Mouse (Mus musculus) left cerebral cortex, adult 18-20 months (tissue): ENCODE measurements at regions not wholly inside any gene's neighbourhood (a gene's known extent, or its start where the extent isn't known, plus 50 kb on each side); places are given as distances from the start of the nearest gene placed in this dataset.

Experiments
- DNase-seq, 2 experiments: peaks; one replicate each; pipeline ENCODE4 v3.0.0; 2021 to 2022; ENCODE audit warnings: low spot score in 2 of 2, mixed read lengths in 1 of 2

DNA sequence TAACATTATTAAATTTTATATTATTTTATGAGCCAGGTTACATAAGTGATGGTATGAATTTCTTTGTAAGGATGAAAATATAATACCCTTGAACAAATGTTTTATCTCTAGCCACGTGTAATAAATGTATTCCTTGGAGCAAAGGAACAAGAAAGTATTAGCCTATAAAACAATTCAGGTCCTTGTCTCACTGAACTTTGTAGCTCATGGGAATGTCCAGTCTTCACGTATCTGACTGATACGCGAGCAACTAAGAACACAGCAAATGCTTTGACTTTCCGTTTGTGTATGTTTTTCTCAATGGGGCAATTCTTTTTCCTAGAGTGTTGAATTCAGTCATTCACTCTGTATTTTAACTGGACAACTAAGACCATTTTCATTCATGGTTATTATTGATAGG, 216.9 kb upstream of the Mettl25 start:
- DNase-seq: no peak

DNA sequence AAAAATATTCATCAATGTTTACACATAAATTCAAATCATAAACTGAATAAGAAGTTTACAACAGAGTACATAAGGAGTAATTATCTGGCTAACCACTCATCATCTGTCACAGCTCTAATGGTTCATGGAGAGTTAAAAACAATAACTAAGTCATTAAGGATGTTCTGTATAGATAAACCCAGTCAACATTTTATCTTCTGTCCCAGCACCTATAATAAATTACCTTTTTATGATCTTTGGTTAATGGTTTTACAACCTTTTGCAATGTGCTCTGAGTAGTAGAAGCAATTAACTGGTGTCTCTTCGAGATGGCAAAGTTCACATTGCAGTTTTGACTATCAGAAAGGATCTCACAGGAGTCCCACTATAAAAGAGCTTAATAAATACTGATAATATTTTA, 197.3 kb upstream of the Mettl25 start:
- DNase-seq: no peak

DNA sequence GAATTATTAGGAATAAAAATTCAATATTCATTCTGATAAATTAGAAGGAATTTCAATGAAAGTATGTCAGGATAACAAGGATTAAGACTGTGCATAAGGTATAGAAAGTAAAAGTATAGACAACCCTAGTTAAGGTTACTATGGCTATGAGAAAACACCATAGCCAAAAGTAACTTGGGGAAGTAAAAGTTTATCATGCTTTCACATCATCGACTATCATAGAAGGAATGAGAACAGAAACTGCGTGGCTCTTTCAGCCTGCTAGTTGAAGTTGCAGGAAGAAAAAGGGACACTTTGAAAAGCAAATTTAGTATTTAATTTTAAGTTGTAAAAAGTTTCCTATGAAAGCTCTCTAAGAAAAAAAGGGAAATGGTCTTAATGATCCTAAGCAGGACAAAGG, 196.9 kb upstream of the Mettl25 start:
- DNase-seq: no peak

DNA sequence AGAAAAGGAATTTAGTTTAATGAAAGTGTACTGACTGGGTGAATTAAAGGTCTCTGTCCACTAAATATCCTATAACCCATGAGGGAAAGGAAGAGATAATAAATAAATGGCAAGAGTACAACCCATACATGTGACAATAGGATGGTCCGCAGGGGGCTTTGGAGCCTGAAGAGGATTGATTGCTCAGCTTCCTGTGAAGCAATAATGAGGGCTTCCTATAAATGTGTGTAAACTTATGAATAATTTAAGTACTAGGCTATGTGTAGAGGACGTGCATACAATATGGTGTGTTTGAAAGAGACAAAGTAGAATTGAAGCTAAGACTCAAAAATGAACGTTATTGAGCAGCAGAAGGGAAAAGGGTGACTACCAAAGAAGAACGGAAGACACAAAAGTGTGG, 192.2 kb upstream of the Mettl25 start:
- no peak for DNase-seq

DNA sequence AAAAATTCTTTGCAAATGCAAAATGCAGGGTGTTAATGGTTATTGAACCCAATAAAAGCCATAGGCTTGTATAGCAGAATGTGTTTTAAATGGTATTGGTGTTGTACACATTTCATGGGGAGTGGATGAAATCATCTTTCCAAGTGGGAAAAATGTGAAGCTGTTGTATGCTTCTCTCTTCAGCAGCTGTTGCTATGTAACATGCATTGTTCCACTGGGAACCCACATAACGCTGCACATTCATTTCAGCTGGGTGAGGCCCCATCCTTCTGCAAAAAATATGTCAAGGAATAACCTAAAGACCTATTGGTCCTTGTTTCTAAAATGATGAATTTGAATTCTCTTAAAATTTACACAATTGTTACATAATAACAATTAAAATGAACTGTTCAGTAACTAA, 183.5 kb upstream of the Mettl25 start:
- DNase-seq: no peak

DNA sequence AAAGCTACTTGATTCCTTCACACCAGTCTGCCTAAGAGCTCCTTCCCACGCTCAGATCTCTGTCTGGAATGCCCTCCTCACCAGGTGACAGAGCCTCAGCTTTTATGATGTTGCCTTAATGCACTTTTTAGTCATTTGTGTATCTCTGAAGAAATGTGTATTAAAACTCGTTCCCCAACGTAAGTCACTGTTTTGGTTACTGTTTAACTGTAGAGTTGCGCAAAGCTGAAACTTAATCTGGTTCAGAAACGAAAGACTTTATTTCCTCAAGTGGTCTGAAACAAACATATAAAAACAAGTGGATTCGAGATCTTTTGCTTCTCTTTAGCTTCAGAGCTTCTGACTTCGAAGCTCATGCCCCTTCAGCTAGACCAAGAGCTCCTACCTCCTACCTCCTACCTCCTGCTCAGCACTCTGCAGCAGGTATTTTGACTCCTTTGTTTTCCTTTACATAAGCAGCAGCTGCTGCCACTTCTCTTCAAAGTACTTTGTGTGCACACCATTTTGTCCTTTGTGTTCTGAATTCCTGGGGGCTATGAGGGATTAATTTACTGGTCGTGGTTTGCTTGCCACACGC, 182.5 kb upstream of the Mettl25 start:
- no peak for DNase-seq

DNA sequence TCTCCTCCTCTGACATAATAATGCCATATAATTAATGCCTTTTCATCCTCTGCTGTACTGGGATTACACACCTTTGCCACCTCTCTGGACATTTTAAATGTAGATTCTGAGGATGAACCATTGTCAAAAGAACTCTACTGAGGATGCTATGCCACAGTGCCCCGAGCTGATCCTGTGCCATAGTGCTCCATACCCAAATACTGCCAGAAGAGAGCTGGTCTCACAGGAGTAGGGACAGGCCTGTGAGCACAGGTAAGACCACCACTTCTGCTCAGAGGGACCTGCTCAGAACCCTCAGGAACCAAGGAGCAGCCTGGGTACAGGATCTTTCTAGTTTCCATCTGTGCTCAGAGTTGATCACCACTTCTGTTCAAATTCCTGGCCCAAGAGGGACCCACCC, 174.8 kb upstream of the Mettl25 start:
- DNase-seq: no peak

DNA sequence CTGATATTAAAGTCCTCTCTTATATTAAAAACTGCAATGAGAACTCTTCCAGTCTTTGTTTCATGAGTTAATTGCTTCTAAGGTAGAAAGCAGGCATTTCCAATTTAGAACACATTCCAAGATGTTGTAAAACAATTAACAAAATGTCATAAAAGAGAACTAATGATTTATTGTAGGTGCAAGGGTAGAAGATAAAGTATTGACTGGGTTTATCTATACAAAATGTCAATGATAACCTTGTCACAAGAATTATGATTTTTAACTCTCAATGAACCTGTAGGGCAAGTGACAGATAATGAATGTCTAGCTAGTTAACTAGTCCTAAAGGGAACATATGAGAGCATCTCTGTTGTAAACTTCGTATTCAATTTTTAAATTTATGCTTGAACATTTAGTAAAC, 174.3 kb upstream of the Mettl25 start:
- no peak for DNase-seq

DNA sequence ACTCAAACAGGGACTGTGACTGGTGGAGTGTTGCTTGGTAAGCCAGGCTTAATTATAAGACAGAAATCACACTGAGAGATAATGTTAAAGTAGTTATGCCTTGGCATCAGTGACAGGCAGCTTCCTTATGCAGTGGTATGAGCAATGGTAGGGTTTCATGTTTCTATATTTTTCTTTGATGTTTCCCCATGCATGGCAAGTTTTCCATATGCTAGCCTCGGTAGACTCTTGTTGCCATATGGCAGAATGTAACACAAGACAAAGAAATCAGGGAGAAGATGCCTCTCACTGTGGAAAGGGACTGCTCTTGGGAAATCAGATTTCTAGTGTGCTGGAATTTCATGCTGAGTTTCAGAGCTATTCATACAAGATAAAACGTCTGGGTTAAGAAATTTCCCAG, 169.0 kb upstream of the Mettl25 start:
- DNase-seq: peak in 1 of 2 experiments; percentile 5

DNA sequence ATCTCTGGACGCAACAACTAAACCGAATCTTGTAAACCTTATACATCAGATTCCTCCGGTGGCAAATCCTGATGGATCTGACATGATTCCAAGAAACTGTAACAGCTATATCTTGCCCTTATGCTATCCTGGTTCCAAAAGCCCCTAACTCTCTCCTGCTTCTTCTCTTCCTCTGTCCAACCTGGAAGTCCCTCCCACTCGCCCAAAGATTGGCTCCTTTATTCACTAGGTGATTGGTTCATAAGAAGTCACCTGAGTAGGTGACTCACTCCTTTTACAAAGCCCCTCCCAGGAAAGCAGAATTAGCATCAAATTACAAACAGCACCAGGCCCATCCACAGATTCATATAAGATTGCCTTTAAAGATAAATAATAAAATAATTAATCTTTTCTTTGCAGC, 166.2 kb upstream of the Mettl25 start:
- no peak for DNase-seq

DNA sequence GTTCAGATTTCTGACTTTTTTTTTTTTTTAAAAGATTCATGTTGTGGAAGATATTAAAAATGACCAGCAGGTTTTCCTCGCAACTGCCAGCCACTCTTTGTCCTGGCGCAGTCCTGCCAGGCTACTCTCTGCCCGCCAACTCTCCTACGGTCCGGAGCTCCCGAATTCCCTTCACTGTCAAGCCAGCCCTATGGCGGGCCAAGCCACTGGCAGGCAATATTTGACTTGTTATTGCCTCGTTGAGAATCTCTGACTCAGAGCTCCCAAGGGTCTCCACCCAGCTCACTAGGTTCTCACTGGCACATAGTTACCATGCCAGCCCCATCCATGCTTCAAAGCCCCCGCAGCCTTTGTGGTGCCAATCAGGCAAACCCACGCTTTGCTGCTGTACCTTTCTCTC, 165.7 kb upstream of the Mettl25 start:
- no peak for DNase-seq

DNA sequence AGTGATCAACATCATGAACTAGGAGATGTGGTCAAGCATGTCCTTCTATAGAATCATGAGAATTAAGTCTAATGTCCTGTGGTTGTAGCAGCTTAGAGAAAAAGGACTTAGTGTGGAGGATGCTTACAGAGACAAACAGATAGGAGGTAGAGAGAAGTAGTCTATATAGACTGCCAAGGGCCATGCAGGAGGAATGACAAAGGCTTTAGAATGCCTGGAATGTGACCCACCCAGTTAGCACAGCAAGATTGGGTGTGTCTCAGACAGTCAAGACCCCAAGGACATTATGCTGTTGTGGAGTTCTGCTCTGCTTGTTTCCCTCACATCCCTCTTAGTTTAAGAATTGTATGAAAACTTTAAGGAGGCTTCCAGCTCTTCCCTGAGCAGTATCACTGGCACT, 164.9 kb upstream of the Mettl25 start:
- DNase-seq: no peak

DNA sequence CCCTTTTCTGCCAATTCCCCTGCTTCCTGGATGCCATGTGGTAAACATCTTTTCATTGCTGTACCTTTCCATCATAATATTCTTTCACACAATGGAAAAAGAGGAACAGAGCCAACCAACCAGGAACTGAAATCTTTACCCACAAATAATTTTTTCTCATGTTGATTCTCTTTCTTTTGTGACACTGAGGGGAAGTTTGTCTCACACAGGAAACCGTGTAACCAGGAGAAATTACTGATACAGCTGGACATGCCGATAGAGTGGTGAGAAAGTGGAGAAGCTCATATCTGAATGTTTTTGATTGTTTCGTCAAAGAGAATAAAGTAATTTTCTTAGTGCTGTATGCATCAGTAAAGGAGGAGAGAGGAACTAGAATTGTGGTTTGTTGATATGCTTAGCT, 116.3 kb upstream of the Mettl25 start:
- DNase-seq: no peak

DNA sequence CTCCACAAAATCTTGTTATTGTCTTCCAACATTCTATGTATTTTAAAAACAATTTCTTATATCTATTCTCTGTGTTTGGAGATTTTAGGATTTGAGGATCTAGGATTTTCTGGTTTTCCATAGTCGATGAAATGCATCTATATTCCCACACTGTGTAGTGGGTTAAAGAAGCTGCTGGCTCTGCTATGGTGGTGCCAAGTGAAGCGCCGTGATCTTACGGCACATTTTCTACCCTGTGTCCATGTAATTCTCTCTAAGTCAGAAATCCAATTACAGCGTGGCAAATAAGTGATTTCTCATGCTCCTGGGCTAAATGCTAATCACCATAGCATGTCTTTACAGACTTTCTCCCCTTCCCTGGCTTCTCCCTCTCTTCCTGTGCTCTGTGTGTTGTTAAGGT, 92.1 kb upstream of the Mettl25 start:
- DNase-seq: no peak

DNA sequence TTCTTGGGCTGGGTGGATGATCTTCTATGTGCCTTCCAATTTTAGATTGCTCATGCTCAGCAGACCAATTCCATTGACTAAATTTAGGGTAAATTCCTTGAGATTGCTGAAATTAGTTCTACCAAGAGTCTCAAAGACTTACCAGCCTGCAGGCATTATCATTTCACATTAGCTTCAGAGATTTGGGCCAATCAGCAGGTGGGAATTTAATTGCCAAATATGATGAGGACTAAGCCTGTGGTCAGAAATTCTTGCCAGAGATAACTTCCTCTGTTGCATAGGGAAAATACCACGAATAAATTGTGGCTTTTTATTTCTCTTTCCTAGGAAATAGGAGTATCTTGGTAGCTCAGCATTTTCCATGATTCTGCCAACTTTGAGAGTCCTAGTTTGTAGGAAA, 91.6 kb upstream of the Mettl25 start:
- no peak for DNase-seq

DNA sequence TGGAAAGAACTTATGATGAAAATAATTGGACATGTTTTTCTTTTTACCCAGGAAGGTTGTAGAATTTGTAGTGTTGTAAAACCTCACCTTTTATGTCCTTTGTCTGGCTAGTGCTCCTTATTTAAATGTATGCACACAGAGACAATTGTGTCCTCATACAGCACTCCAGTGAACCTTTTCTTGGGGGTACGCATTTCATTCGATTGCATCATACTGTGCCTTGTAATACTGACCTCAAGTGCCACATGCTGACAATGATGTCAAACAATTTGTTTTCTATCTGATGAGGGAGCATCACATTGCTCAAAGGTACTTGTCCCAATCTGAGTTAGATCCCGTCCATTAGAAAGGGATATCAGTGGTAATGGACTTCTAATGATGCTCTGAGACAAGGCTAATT, 86.4 kb upstream of the Mettl25 start:
- DNase-seq: no peak

DNA sequence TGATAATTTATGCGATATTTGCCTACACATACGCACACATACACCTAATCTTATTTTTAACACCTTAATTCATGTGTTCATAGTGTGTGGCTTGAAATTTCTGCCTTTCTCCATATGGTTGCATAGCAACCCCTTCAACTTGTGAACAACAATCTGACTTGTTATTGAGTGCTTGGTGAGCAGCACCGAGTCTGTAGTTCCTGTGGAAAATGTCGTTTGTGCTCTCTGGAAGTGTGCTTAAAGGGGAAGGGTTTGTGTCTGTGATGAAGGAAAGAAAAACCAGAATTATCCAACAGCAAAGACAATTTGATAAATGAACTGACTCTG, 85.7 kb upstream of the Mettl25 start:
- no peak for DNase-seq

DNA sequence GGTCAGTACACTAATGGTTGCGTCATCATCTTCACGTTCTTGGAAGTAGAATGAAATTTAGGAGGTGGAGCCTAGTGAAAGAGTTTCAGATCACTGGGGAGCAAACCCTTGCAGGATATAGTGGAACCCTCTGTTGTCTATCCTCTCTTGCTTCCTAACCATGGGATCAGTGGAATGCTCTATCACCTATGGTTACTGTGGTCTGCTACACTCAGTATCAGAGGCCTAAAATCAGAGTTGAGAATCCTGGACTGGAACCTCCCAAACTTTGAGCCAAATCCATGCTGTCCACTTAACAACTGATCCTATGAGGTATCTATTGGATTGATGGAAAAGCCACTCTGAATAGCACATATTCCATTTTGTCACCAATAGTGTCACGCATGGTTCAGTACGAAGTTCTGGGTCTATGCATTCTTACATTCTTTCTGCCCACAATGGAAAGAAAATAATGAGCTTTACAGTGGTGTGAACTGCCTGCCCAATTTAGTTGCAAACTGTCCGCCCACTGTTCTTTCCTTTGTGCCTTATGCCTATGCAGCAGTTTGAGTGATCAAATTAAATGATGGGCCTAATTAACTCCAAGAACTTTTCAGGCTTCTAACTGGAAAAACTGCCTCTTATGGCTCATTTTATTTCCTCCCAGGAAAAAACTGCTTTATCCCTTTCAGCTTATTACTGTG, 85.2 kb upstream of the Mettl25 start:
- DNase-seq: peak; percentile 9 to 19

DNA sequence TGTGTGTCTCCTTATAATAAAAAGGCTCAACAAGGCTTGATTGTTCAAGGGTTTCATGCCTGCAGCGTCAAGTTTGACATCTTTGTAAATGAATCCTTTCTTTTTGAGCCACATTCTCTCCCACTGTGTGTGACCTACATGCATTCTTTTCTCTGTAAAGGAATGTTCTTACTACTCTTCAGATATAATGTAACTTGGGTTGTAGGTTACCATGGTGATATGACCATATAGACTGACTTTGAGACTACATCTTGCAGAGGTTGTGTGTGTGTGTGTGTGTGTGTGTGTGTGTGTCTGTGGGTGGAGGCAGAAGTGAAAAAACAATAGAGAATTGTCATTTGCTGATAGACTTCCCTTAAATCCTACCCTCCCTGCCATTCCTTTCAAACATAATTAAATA, 58.5 kb upstream of the Mettl25 start:
- no peak for DNase-seq

DNA sequence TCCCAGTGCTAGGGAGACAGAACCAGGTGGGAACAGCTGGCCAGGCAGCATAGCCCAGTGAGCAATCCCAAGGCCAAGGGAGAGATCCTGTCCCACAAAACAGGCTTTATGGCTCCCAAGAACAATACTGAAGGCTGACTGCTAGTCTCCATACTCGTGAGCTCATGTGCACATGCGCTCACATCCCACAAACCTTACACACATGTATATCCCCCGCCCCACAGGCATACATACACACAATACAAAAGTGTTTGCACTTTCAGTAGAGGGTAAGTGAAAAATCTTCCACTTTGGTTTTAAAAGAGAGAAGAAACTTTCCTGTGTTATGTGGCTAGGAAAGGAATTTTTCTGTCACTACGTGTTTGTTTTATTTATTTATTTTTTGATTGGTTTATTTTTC, 58.0 kb upstream of the Mettl25 start:
- no peak for DNase-seq
